30 mouse cellular contexts compared by ENCODE assay signal in the genomic region with DNA sequence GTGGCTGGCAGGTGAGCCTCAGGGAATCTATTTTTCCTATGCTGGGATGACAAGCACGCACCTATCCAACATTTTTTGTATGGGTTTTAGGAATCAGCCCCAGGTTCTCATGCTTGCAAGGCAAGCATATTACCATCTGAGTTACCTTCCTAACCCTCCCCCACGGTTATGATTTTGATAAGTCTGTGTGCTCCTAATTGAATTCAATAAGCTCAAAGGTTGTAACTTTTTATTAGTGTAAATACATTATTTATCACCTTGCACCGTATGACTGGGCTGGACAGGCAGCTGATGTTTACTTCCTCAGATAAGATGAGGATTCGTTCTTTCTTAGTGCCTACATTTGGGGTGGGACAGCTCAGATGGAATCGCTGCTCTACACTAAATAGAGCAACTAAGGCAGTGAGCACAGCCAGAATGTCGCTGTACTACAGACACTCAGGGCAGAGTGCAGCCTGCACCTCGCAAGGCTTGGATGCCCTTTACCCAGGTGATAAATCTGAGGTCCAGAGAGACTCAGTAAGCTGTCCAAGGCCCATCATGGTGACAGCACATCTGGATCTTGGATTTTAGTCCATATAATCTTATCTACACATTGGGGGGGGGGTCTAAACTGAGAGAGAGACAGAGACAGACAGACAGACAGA. TPM values are rescaled to one million over a fixed set of nuclear protein-coding genes. Genes with fewer than 3 reads are reported as not detected.
DNase-seq lines count a peak whose midpoint lies in the region; ATAC-seq and TF ChIP-seq lines count a peak whose summit lies in the region.
"Had no signal": no experiment of that assay in that cellular context is flagged by ENCODE, and none has a peak within 500 bp of the region (broad histone marks: within the 10 kb centered on the region; RNA-seq: fewer than 3 reads in every experiment).

No protein-coding gene starts in this region.

- H3K36me3 ChIP-seq in kidney, embryonic 14.5 days (ENCODE audit: control insufficient read depth, insufficient read depth, low read length), result no peaks in the 10 kb centered on the region
- no peaks in the 10 kb centered on the region for H3K36me3 ChIP-seq in intestine, postnatal 0 days (ENCODE audit: control insufficient read depth, insufficient read depth)
- H3K36me3 ChIP-seq in hindbrain, embryonic 10.5 days, result no peaks in the 10 kb centered on the region
- H3K36me3 ChIP-seq: embryonic facial prominence, embryonic 10.5 days; embryonic facial prominence, embryonic 15.5 days; forebrain, embryonic 12.5 days; heart, embryonic 10.5 days; heart, embryonic 15.5 days; hindbrain, embryonic 13.5 days; limb, embryonic 13.5 days; liver, embryonic 13.5 days had no signal

- no peak overlapping the region for H3K4me3 ChIP-seq in kidney, embryonic 14.5 days (ENCODE audit: low read length)
- no peak overlapping the region for H3K4me3 ChIP-seq in intestine, postnatal 0 days (ENCODE audit: low read depth, low read length)
- H3K4me3 ChIP-seq in hindbrain, embryonic 10.5 days, result no peak overlapping the region
- H3K4me3 ChIP-seq: embryonic facial prominence, embryonic 10.5 days; embryonic facial prominence, embryonic 15.5 days; forebrain, embryonic 12.5 days; heart, embryonic 10.5 days; heart, embryonic 15.5 days; hindbrain, embryonic 13.5 days; limb, embryonic 13.5 days; liver, embryonic 13.5 days had no signal

- H3K4me2 ChIP-seq in kidney, embryonic 14.5 days (replicated peaks; ENCODE audit: low read depth, low read length), result no peak overlapping the region
- 0 out of 2 replicates have a peak overlapping the region, but pooled peaks have one; percentile 7 for H3K4me2 ChIP-seq in intestine, postnatal 0 days (replicated peaks; ENCODE audit: low read depth)
- H3K4me2 ChIP-seq: embryonic facial prominence, embryonic 15.5 days; forebrain, embryonic 12.5 days; heart, embryonic 15.5 days; hindbrain, embryonic 13.5 days; limb, embryonic 13.5 days; liver, embryonic 13.5 days had no signal

- TF ChIP-seq CTCF in intestine, postnatal 0 days (IDR thresholded peaks at IDR 0.05; ENCODE audit: low read depth), result no peak

- no peaks in the 10 kb centered on the region for H3K27me3 ChIP-seq in kidney, embryonic 14.5 days (ENCODE audit: control insufficient read depth, insufficient read depth, low read length)
- H3K27me3 ChIP-seq in intestine, postnatal 0 days (replicated peaks; ENCODE audit: control insufficient read depth, insufficient read depth, low read length), result no peaks in the 10 kb centered on the region
- no peaks in the 10 kb centered on the region for H3K27me3 ChIP-seq in hindbrain, embryonic 10.5 days (ENCODE audit: insufficient read depth, poor library complexity, severe bottlenecking)
- H3K27me3 ChIP-seq: embryonic facial prominence, embryonic 15.5 days; forebrain, embryonic 12.5 days; heart, embryonic 15.5 days; hindbrain, embryonic 13.5 days; limb, embryonic 13.5 days; liver, embryonic 13.5 days had no signal

- H3K27ac ChIP-seq in kidney, embryonic 14.5 days (ENCODE audit: low read depth, low read length), result no peak overlapping the region
- H3K27ac ChIP-seq in intestine, postnatal 0 days (ENCODE audit: low read depth, low read length), result no peak overlapping the region; the same call in 1 of the 2 replicates
- H3K27ac ChIP-seq in hindbrain, embryonic 10.5 days, result no peak overlapping the region
- H3K27ac ChIP-seq: embryonic facial prominence, embryonic 10.5 days; embryonic facial prominence, embryonic 15.5 days; forebrain, embryonic 12.5 days; heart, embryonic 10.5 days; heart, embryonic 15.5 days; hindbrain, embryonic 13.5 days; kidney, postnatal 0 days; limb, embryonic 13.5 days; liver, embryonic 13.5 days had no signal

- peak; percentile 63 for DNase-seq in kidney, adult 9 months
- peak; percentile 35 to 69 for DNase-seq in kidney, postnatal 25 days
- DNase-seq in hindbrain, embryonic 10.5 days (ENCODE audit: low spot score), result no peak
- no peak for DNase-seq in c-Kit-positive CD71-positive TER-119-positive erythroid progenitor cells, embryonic 14.5 days (ENCODE audit: low spot score)
- DNase-seq: adrenal gland, adult 2 months; adrenal gland, postnatal 36 days; B cell, adult 2 months; cerebellum, adult 8-10 months; cerebellum, postnatal 25 days; forebrain, postnatal 0 days; gastrocnemius, postnatal 14 days; heart, postnatal 36 days; liver, embryonic 13.5 days; lung, adult 18-20 months; lung, postnatal 4 days; midbrain, embryonic 14.5 days; thymus, adult 18-20 months; thymus, postnatal 25 days had no signal

- no peak for ATAC-seq in kidney, embryonic 14.5 days (ENCODE audit: low FRiP score, low TSS enrichment)
- peak; percentile 88 for ATAC-seq in intestine, postnatal 0 days
- ATAC-seq: activated CD4-positive, CD25-positive, alpha-beta regulatory T cell, adult 4 months; forebrain, postnatal 0 days; lung, postnatal 0 days had no signal

- no peaks in the 10 kb centered on the region for H3K4me1 ChIP-seq in kidney, embryonic 14.5 days (ENCODE audit: control insufficient read depth, insufficient read depth, low read length)
- H3K4me1 ChIP-seq in intestine, postnatal 0 days (replicated peaks; ENCODE audit: control insufficient read depth, insufficient read depth, low read length), result no peaks in the 10 kb centered on the region
- no peaks in the 10 kb centered on the region for H3K4me1 ChIP-seq in hindbrain, embryonic 10.5 days (replicated peaks)
- H3K4me1 ChIP-seq: embryonic facial prominence, embryonic 10.5 days; embryonic facial prominence, embryonic 15.5 days; forebrain, embryonic 12.5 days; heart, embryonic 10.5 days; heart, embryonic 15.5 days; hindbrain, embryonic 13.5 days; limb, embryonic 13.5 days; liver, embryonic 13.5 days had no signal

- no peak overlapping the region for H3K9ac ChIP-seq in kidney, embryonic 14.5 days (ENCODE audit: low read depth, low read length)
- no peak overlapping the region for H3K9ac ChIP-seq in intestine, postnatal 0 days (ENCODE audit: low read depth, low read length)
- H3K9ac ChIP-seq: embryonic facial prominence, embryonic 15.5 days; forebrain, embryonic 12.5 days; forebrain, postnatal 0 days; heart, embryonic 15.5 days; hindbrain, embryonic 13.5 days; limb, embryonic 13.5 days; liver, embryonic 13.5 days had no signal

- no peaks in the 10 kb centered on the region for H3K9me3 ChIP-seq in kidney, embryonic 14.5 days (ENCODE audit: control insufficient read depth, low read length)
- H3K9me3 ChIP-seq in intestine, postnatal 0 days (ENCODE audit: control insufficient read depth), result no peaks in the 10 kb centered on the region
- H3K9me3 ChIP-seq in hindbrain, embryonic 10.5 days, result no peaks in the 10 kb centered on the region
- H3K9me3 ChIP-seq: embryonic facial prominence, embryonic 10.5 days; embryonic facial prominence, embryonic 15.5 days; forebrain, embryonic 12.5 days; heart, embryonic 10.5 days; heart, embryonic 15.5 days; hindbrain, embryonic 13.5 days; limb, embryonic 13.5 days; liver, embryonic 13.5 days had no signal

- 61% methylated on average over 7 of the region's 7 CpGs for WGBS in kidney, embryonic 14.5 days
- WGBS in intestine, postnatal 0 days, result 42% methylated on average over 7 of the region's 7 CpGs
- 90% methylated on average over 7 of the region's 7 CpGs for WGBS in hindbrain, embryonic 10.5 days

RNA-seq across cellular contexts. Expression of a gene that starts 16.7 kb away (rescaled TPM):
- polyA plus RNA-seq in kidney, embryonic 14.5 days (2014; fragmentation: Nextera tagmentation; extraction: Ambion mirVana), result 1.7 and 3.6 TPM in 2 replicates
- polyA plus RNA-seq in intestine, postnatal 0 days (2015; fragmentation: Nextera tagmentation; extraction: Ambion mirVana), result 2.3 and 2.6 TPM in 2 replicates
- 0.27 and 0.44 TPM in 2 replicates for polyA plus RNA-seq in hindbrain, embryonic 10.5 days (2016; fragmentation: Nextera tagmentation; extraction: Ambion mirVana)

Comparison
In these comparisons a context has a peak if more than half of its experiments do, and no peak if none do; other contexts are left out.
1. DNase-seq: peak in kidney, adult 9 months (single experiment) and kidney, postnatal 25 days (2 of 2); none in hindbrain, embryonic 10.5 days (single experiment) and c-Kit-positive CD71-positive TER-119-positive erythroid progenitor cells, embryonic 14.5 days (single experiment).